Mouse (Mus musculus) hindbrain, postnatal 0 days (tissue): ENCODE results near the gene Myom1. TPM values are rescaled to one million over a fixed set of nuclear protein-coding genes. Genes with fewer than 3 reads are reported as not detected.

Source experiments
- ATAC-seq: fragments of 200-750 bp; cut with Nextera tagmentation; 2 replicates; pipeline ENCODE4 v1.8.0; 2017; ENCODE audit warnings: mild to moderate bottlenecking, moderate TSS enrichment, moderate library complexity
- DNase-seq: peaks from one replicate; pipeline ENCODE4 v3.0.0-alpha.2; 2015; ENCODE audit warnings: low spot score
- H3K27ac ChIP-seq: fragments of 300-500 bp; sonication (generic); 2 replicates; pipeline ENCODE4 v1.5.1; 2014; ENCODE audit warnings: mild to moderate bottlenecking
- H3K27me3 ChIP-seq: fragments of 300-500 bp; sonication (generic); 2 replicates; pipeline ENCODE4 v1.6.1; 2014; ENCODE audit warnings: low read length, mixed read lengths; ENCODE audit not compliant: insufficient read depth
- H3K36me3 ChIP-seq: fragments of 300-500 bp; sonication (generic); 2 replicates; pipeline ENCODE4 v1.6.1; 2014; ENCODE audit warnings: low read length, mixed read lengths; ENCODE audit not compliant: insufficient read depth
- H3K4me1 ChIP-seq: fragments of 300-500 bp; sonication (generic); 2 replicates; pipeline ENCODE4 v1.6.1; 2014; ENCODE audit warnings: antibody characterized with exemption, low read length, mixed read lengths; ENCODE audit not compliant: insufficient read depth
- H3K4me2 ChIP-seq: fragments of 300-500 bp; sonication (generic); 2 replicates; pipeline ENCODE4 v1.6.1; 2014; ENCODE audit warnings: low read depth, mild to moderate bottlenecking, low read length, moderate library complexity, mixed read lengths
- H3K4me3 ChIP-seq: fragments of 300-500 bp; sonication (generic); 2 replicates; pipeline ENCODE4 v1.5.1; 2014; ENCODE audit warnings: low read length
- H3K9ac ChIP-seq: fragments of 300-500 bp; sonication (generic); replicated peaks from 2 replicates; pipeline ENCODE4 v1.6.1; 2014; ENCODE audit warnings: mild to moderate bottlenecking, low read length, moderate library complexity, mixed read lengths
- H3K9me3 ChIP-seq: fragments of 300-500 bp; sonication (generic); 2 replicates; pipeline ENCODE4 v1.6.1; 2016; ENCODE audit warnings: low read length, mixed read lengths
- CTCF ChIP-seq: IDR thresholded peaks from 2 replicates; pipeline ENCODE4 v1.5.1; 2016; ENCODE audit warnings: antibody characterized with exemption, control low read depth, low read depth
- WGBS: fragments of 180-500 bp; shearing (Covaris S2); extraction: QIAGEN DNeasy Blood & Tissue Kit; methylation state at CpG from one replicate; pipeline ENCODE4 v1.1.7; 2014; 5-methylcytosine and 5-hydroxymethylcytosine counted together
- polyA plus RNA-seq: library from polyadenylated mRNA; unstranded; fragments of >200 nt; fragmentation: Nextera tagmentation; extraction: Ambion mirVana; gene quantifications from 2 replicates; pipeline ENCODE4 v1.2.1, GENCODE M21; 2015
- total RNA-seq: library from RNA; depleted of rRNA; stranded (reverse); fragments of >200 nt; gene quantifications from 2 replicates; pipeline ENCODE4 v1.2.3, GENCODE M21; 2014

Gene Myom1
- total and polyA plus RNA-seq, 2 experiments from 2014 or later, result 0.90 to 1.7 TPM

GRCm38 (mm10) chr17:71120626-71121025, 118.2 kb downstream of the Myom1 start:
- H3K4me1 ChIP-seq, result no peaks in the 10 kb centered on the region
- no peaks in the 10 kb centered on the region for H3K27me3 ChIP-seq
- 35% methylated on average over 4 of the region's 6 CpGs for WGBS
- H3K4me3 ChIP-seq, result no peak overlapping the region
- DNase-seq (peak; percentile 28), ATAC-seq (no peak)
- H3K9me3 ChIP-seq, result no peaks in the 10 kb centered on the region
- no peak overlapping the region for H3K9ac ChIP-seq
- H3K27ac ChIP-seq, result no peak overlapping the region
- H3K36me3 ChIP-seq, result no peaks in the 10 kb centered on the region
- TF ChIP-seq CTCF, result no peak
- H3K4me2 ChIP-seq, result no peak overlapping the region

- DNase-seq (no peak), ATAC-seq (no peak)
- no peak for TF ChIP-seq CTCF
- Histone ChIP-seq H3K9me3 (no peaks in the 10 kb centered on the region), H3K4me2 (no peak overlapping the region), H3K4me3 (no peak overlapping the region), H3K27ac (no peak overlapping the region), H3K27me3 (no peaks in the 10 kb centered on the region), H3K9ac (no peak overlapping the region), H3K36me3 (no peaks in the 10 kb centered on the region), H3K4me1 (no peaks in the 10 kb centered on the region)
- WGBS, result 78% methylated on average over 8 of the region's 8 CpGs
Measured at GRCm38 (mm10) chr17:71124061-71124670, 121.7 kb downstream of the Myom1 start.

- no peaks in the 10 kb centered on the region for H3K27me3 ChIP-seq
- no peak for TF ChIP-seq CTCF
- no peaks in the 10 kb centered on the region for H3K36me3 ChIP-seq
- H3K4me2 ChIP-seq, result no peak overlapping the region
- H3K9ac ChIP-seq, result no peak overlapping the region
- H3K4me3 ChIP-seq, result no peak overlapping the region
- no peaks in the 10 kb centered on the region for H3K9me3 ChIP-seq
- no peaks in the 10 kb centered on the region for H3K4me1 ChIP-seq
- DNase-seq, result no peak
- ATAC-seq, result no peak
- H3K27ac ChIP-seq, result no peak overlapping the region
- 79% methylated on average over 1 of the region's 1 CpGs for WGBS
Measured at GRCm38 (mm10) chr17:71124674-71125073, 122.2 kb downstream of the Myom1 start.

GRCm38 (mm10) chr17:71125519-71125918, 123.1 kb downstream of the Myom1 start:
- WGBS, result 62% methylated on average over 12 of the region's 12 CpGs
- Histone ChIP-seq H3K27me3 (no peaks in the 10 kb centered on the region), H3K4me1 (no peaks in the 10 kb centered on the region), H3K36me3 (no peaks in the 10 kb centered on the region), H3K9ac (no peak overlapping the region), H3K4me3 (no peak overlapping the region), H3K27ac (0 out of 2 replicates have a peak overlapping the region, but pooled peaks have one; percentile 34), H3K9me3 (no peaks in the 10 kb centered on the region), H3K4me2 (no peak overlapping the region)
- no peak for TF ChIP-seq CTCF
- ATAC-seq (no peak), DNase-seq (peak; percentile 33)

- H3K9ac ChIP-seq, result no peak overlapping the region
- no peak for DNase-seq
Measured at GRCm38 (mm10) chr17:71126001-71126400, 123.6 kb downstream of the Myom1 start.

GRCm38 (mm10) chr17:71127464-71128110, 125.2 kb downstream of the Myom1 start:
- Histone ChIP-seq H3K9ac (no peak overlapping the region), H3K4me3 (no peak overlapping the region), H3K36me3 (no peaks in the 10 kb centered on the region), H3K27ac (no peak overlapping the region), H3K9me3 (no peaks in the 10 kb centered on the region), H3K4me2 (no peak overlapping the region), H3K4me1 (no peaks in the 10 kb centered on the region), H3K27me3 (no peaks in the 10 kb centered on the region)
- ATAC-seq (no peak), DNase-seq (no peak)
- no peak for TF ChIP-seq CTCF
- 75% methylated on average over 7 of the region's 7 CpGs for WGBS

More at GRCm38 (mm10) chr17:71126001-71126400, 123.6 kb downstream of the Myom1 start:
- Histone ChIP-seq H3K27ac (0 out of 2 replicates have a peak overlapping the region, but pooled peaks have one; percentile 34), H3K9me3 (no peaks in the 10 kb centered on the region), H3K36me3 (no peaks in the 10 kb centered on the region), H3K4me3 (no peak overlapping the region), H3K4me1 (no peaks in the 10 kb centered on the region), H3K27me3 (no peaks in the 10 kb centered on the region), H3K4me2 (no peak overlapping the region)
- ATAC-seq, result no peak
- no peak for TF ChIP-seq CTCF
- 83% methylated on average over 12 of the region's 12 CpGs for WGBS
